Mouse (Mus musculus) neural tube, embryonic 13.5 days (tissue): ENCODE data around the gene Rpl24. TPM values are rescaled to one million over a fixed set of nuclear protein-coding genes. Genes with fewer than 3 reads are reported as not detected.

Experiments
- ATAC-seq: fragments of 200-750 bp; cut with Nextera tagmentation; 2 replicates; pipeline ENCODE4 v1.8.0; 2017; ENCODE audit warnings: low read depth, mild to moderate bottlenecking, moderate TSS enrichment, moderate library complexity
- H3K27ac ChIP-seq: fragments of 300-500 bp; sonication (generic); replicated peaks from 2 replicates; pipeline ENCODE4 v1.5.1; 2015; ENCODE audit warnings: moderate library complexity, mild to moderate bottlenecking, inconsistent platforms
- H3K27me3 ChIP-seq: fragments of 300-500 bp; sonication (generic); 2 replicates; pipeline ENCODE4 v1.6.1; 2015; ENCODE audit warnings: mild to moderate bottlenecking, inconsistent platforms
- H3K36me3 ChIP-seq: fragments of 300-500 bp; sonication (generic); 2 replicates; pipeline ENCODE4 v1.6.1; 2015; ENCODE audit warnings: mild to moderate bottlenecking, inconsistent platforms
- H3K4me1 ChIP-seq: fragments of 300-500 bp; sonication (generic); replicated peaks from 2 replicates; pipeline ENCODE4 v1.6.1; 2015; ENCODE audit warnings: inconsistent platforms
- H3K4me2 ChIP-seq: fragments of 300-500 bp; sonication (generic); 2 replicates; pipeline ENCODE4 v1.6.1; 2015; ENCODE audit warnings: inconsistent platforms, mild to moderate bottlenecking, moderate library complexity
- H3K4me3 ChIP-seq: fragments of 300-500 bp; sonication (generic); 2 replicates; pipeline ENCODE4 v1.5.1; 2015; ENCODE audit warnings: mild to moderate bottlenecking, inconsistent platforms
- H3K9ac ChIP-seq: fragments of 300-500 bp; sonication (generic); 2 replicates; pipeline ENCODE4 v1.6.1; 2015; ENCODE audit warnings: moderate library complexity, mild to moderate bottlenecking, inconsistent platforms
- H3K9me3 ChIP-seq: fragments of 300-500 bp; sonication (generic); 2 replicates; pipeline ENCODE4 v1.6.1; 2016; ENCODE audit warnings: inconsistent platforms
- WGBS: fragments of 180-500 bp; shearing (Covaris S2); methylation state at CpG from one replicate; pipeline ENCODE4 v1.1.7; 2015; 5-methylcytosine and 5-hydroxymethylcytosine counted together
- polyA plus RNA-seq: library from polyadenylated mRNA; unstranded; fragments of >200 nt; fragmentation: Nextera tagmentation; extraction: Ambion mirVana; gene quantifications from 2 replicates; pipeline ENCODE4 v1.2.1, GENCODE M21; 2015

The Rpl24 gene
- polyA plus RNA-seq, 1 experiment from 2014 or later = 610 TPM

GRCm38 (mm10) chr16:55973431-55974255 is 7.6 kb downstream of the Rpl24 start, which contains the start of gene Zbtb11:
Zbtb11 (plus strand) TSS chr16:55973883.
- peak; percentile 99 for ATAC-seq

DNA sequence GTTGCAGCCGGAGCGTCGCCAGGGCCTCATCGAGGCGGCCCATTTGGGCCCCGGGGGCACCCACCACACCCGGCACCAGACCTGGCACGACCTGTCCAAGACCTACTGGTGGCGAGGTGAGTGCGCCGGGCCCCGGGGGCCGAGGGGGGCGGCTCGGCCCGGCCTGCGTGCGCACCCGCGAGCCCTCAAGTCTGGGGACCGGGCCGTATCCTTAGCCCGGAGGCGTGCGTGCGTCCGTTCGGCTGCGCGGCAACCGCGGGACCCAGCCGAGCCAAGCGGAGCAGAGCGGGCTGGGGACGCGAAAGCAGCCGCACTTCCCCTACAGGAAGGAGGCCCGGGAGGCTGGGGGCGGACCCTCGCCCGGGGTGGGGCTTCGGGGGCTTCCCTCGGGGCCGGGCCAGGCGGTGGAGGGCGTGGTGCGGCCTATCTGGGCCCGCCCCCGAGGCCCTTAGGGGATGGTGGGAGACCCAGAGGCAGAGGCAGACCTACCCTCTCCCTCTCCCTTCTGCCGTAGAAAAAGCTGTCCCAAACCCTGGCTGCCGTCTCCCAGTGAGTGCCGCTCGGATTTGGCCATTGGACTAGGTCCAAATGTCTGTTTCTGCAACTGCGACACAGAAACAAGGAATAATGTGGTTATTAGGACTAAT is 8.3 kb downstream of the Rpl24 start:
- Histone ChIP-seq H3K9ac (peak overlapping the region; percentile 95), H3K27ac (peak overlapping the region; percentile 90), H3K27me3 (no peaks in the 10 kb centered on the region), H3K4me2 (peak overlapping the region; percentile 87), H3K36me3 (peaks cover 37% of the 10 kb centered on the region), H3K4me1 (peaks cover 43% of the 10 kb centered on the region), H3K4me3 (peak overlapping the region; percentile 99), H3K9me3 (no peaks in the 10 kb centered on the region)
- under 1% methylated on average over 49 of the region's 55 CpGs for WGBS
- peak; percentile 70 for ATAC-seq

More at GRCm38 (mm10) chr16:55973431-55974255, 7.6 kb downstream of the Rpl24 start, which contains the start of gene Zbtb11:
- Histone ChIP-seq H3K27ac (peak within 1 kb of the TSS; percentile 90), H3K4me3 (peak within 1 kb of the TSS; percentile 99), H3K4me2 (peak within 1 kb of the TSS; percentile 87), H3K9ac (peak within 1 kb of the TSS; percentile 95), H3K4me1 (peaks cover 49% of the 10 kb centered on the region), H3K9me3 (no peaks in the 10 kb centered on the region), H3K36me3 (peaks cover 44% of the 10 kb centered on the region), H3K27me3 (no peaks in the 10 kb centered on the region)
- WGBS = under 1% methylated on average over 85 of the region's 86 CpGs

DNA sequence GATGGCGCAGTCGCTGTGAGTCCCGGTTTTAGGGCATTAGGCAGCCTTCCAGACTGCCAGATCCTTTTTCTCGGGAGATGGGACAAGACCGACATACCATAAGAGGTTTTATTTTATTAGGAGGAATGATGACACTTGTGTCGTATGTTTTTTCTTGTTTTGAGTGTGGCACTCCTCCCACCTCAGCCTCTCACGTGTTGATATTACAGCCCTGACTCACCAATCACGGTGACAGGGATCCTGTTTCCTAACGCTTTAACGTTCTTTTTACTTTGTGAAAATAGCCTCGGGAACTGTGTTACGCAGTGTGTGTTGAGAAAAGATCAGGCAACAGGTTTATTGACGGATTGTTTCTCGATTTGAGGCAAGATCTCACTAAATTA is 8.8 kb downstream of the Rpl24 start:
- H3K4me3 ChIP-seq = peak overlapping the region; percentile 99
- peak overlapping the region; percentile 90 for H3K27ac ChIP-seq
- no peaks in the 10 kb centered on the region for H3K9me3 ChIP-seq
- H3K4me2 ChIP-seq = peak overlapping the region; percentile 87
- peaks cover 42% of the 10 kb centered on the region for H3K4me1 ChIP-seq
- 6% methylated on average over 14 of the region's 14 CpGs for WGBS
- peak overlapping the region; percentile 95 for H3K9ac ChIP-seq
- ATAC-seq = no peak
- H3K36me3 ChIP-seq = peaks cover 32% of the 10 kb centered on the region
- no peaks in the 10 kb centered on the region for H3K27me3 ChIP-seq

- no peaks in the 10 kb centered on the region for H3K4me1 ChIP-seq
- H3K9me3 ChIP-seq = no peaks in the 10 kb centered on the region
- H3K27me3 ChIP-seq = no peaks in the 10 kb centered on the region
- no peak overlapping the region for H3K9ac ChIP-seq
- no peak overlapping the region for H3K4me2 ChIP-seq
- no peak overlapping the region for H3K27ac ChIP-seq
- ATAC-seq = no peak
- WGBS = 92% methylated on average over 3 of the region's 3 CpGs
- H3K36me3 ChIP-seq = peaks cover 51% of the 10 kb centered on the region
- no peak overlapping the region for H3K4me3 ChIP-seq
These were observed 19.9 kb downstream of the Rpl24 start for GRCm38 (mm10) chr16:55986001-55986400.

DNA sequence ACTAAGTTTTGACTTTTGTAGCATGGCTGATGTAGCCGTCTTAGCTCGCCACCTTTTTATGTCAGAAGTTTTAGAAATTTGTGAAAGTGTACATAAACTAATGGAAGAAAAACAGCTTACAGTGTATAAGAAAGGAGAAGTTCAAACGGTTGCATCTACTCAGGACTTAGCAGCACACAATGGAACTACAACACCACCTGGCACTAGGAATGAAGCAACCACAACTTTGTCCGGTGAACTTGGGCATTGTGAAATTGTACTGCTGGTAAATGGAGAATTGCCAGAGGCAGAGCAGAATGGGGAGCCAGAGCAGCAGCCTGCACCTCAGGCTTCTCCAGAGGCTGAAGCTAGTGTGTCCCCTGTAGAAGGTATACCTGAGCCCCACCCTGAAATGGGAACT is 24.2 kb downstream of the Rpl24 start:
- ATAC-seq = no peak
- no peak overlapping the region for H3K27ac ChIP-seq
- no peak overlapping the region for H3K4me3 ChIP-seq
- 93% methylated on average over 4 of the region's 4 CpGs for WGBS
- peaks cover 47% of the 10 kb centered on the region for H3K36me3 ChIP-seq
- H3K27me3 ChIP-seq = no peaks in the 10 kb centered on the region
- H3K9ac ChIP-seq = no peak overlapping the region
- no peaks in the 10 kb centered on the region for H3K9me3 ChIP-seq
- H3K4me1 ChIP-seq = no peaks in the 10 kb centered on the region
- H3K4me2 ChIP-seq = no peak overlapping the region

GRCm38 (mm10) chr16:55994235-55994634 is 28.2 kb downstream of the Rpl24 start:
- Histone ChIP-seq H3K27me3 (no peaks in the 10 kb centered on the region), H3K36me3 (peaks cover 58% of the 10 kb centered on the region), H3K27ac (no peak overlapping the region), H3K4me3 (no peak overlapping the region), H3K9ac (no peak overlapping the region), H3K4me1 (no peaks in the 10 kb centered on the region), H3K4me2 (no peak overlapping the region), H3K9me3 (no peaks in the 10 kb centered on the region)
- 98% methylated on average over 2 of the region's 2 CpGs for WGBS
- ATAC-seq = no peak

- Histone ChIP-seq H3K36me3 (peaks cover 64% of the 10 kb centered on the region), H3K27ac (no peak overlapping the region), H3K9ac (no peak overlapping the region), H3K27me3 (no peaks in the 10 kb centered on the region), H3K4me3 (no peak overlapping the region), H3K4me1 (no peaks in the 10 kb centered on the region), H3K9me3 (no peaks in the 10 kb centered on the region), H3K4me2 (no peak overlapping the region)
- 96% methylated on average over 11 of the region's 11 CpGs for WGBS
- ATAC-seq = no peak
These were observed 40.7 kb downstream of the Rpl24 start for GRCm38 (mm10) chr16:56006798-56007197.

GRCm38 (mm10) chr16:56008862-56009261 is 42.8 kb downstream of the Rpl24 start:
- Histone ChIP-seq H3K27me3 (no peaks in the 10 kb centered on the region), H3K36me3 (peaks cover 64% of the 10 kb centered on the region), H3K27ac (no peak overlapping the region), H3K9me3 (no peaks in the 10 kb centered on the region), H3K4me3 (no peak overlapping the region), H3K4me1 (no peaks in the 10 kb centered on the region), H3K9ac (no peak overlapping the region), H3K4me2 (no peak overlapping the region)
- ATAC-seq = no peak
- 95% methylated on average over 1 of the region's 1 CpGs for WGBS

DNA sequence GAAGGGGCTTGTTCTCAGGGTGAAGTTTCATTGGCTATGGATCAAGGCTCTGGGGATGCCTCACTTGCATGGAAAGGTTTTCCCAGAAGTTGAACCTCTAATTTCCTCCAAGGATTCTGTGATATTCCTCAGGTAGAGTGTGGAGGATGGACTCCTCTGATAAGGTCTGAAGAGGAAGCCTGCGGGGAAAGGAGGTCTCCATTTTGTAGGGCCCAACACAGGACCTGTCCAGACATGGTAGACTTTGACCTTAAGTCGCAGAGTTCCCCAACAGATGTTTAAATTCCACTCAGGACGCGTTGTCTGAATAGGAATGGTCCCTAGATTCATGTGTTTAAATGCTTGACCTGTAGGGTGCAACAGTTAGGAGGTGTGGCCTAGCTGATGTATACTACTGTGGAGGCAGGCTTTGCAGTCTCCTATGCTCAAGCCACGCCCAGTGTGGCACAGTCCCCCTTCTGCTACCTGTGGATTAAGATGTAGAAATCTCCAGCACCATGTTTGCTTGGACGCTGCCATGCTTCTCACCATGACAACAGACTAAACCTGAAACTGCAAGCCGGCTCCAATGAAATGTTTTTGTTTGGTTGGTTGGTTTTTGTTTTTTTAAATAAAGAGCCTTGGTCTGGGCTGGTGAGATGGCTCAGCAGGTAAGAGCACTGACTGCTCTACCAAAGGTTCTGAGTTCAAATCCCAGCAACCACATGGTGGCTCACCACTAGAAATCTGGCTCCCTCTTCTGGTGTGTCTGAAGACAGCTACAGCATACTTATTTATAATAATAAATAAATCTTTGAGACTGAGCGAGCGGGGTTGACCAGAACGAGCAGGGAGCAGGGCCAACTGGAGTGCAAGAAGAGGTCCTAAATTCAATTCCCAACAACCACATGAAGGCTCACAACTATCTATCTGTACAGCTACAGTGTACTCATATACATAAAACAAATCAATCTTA is 47.0 kb downstream of the Rpl24 start:
- Histone ChIP-seq H3K4me3 (no peak overlapping the region), H3K36me3 (peaks cover 52% of the 10 kb centered on the region), H3K9me3 (no peaks in the 10 kb centered on the region), H3K9ac (no peak overlapping the region), H3K27me3 (no peaks in the 10 kb centered on the region), H3K4me2 (no peak overlapping the region), H3K27ac (no peak overlapping the region), H3K4me1 (no peaks in the 10 kb centered on the region)
- peak; percentile 36; the same call in 1 of the 2 replicates for ATAC-seq
- 90% methylated on average over 10 of the region's 10 CpGs for WGBS

- peaks cover 60% of the 10 kb centered on the region for H3K36me3 ChIP-seq
- H3K27ac ChIP-seq = no peak overlapping the region
- H3K9ac ChIP-seq = no peak overlapping the region
- 86% methylated on average over 7 of the region's 7 CpGs for WGBS
- H3K4me1 ChIP-seq = no peaks in the 10 kb centered on the region
- H3K27me3 ChIP-seq = no peaks in the 10 kb centered on the region
- no peak overlapping the region for H3K4me3 ChIP-seq
- no peak overlapping the region for H3K4me2 ChIP-seq
- H3K9me3 ChIP-seq = no peaks in the 10 kb centered on the region
- ATAC-seq = no peak
These were observed 48.0 kb downstream of the Rpl24 start for GRCm38 (mm10) chr16:56014076-56014475.

DNA sequence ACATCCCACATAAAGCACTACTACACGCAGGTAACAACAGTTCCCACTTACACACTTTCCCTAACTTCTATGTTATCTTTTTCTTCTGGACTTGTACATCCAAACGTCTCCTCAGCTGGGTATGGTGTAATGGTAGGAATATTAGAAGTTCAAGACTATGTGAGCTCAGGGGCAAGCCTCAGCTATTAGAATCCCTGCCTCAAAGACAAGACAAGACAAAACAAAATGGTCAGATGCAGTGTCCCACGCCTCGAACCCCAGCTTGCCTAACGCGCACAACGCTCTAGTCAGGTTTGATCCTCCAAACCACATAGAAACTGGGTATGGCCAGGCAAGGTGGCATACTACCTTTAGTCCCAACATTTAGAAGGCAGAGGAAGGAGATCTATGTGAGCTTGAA is 53.6 kb downstream of the Rpl24 start:
- Histone ChIP-seq H3K36me3 (peaks cover 57% of the 10 kb centered on the region), H3K9me3 (no peaks in the 10 kb centered on the region), H3K4me1 (no peaks in the 10 kb centered on the region), H3K4me2 (no peak overlapping the region), H3K27ac (no peak overlapping the region), H3K9ac (no peak overlapping the region), H3K4me3 (no peak overlapping the region), H3K27me3 (no peaks in the 10 kb centered on the region)
- 97% methylated on average over 7 of the region's 7 CpGs for WGBS
- no peak for ATAC-seq
